Mouse (Mus musculus) heart, postnatal 25 days (tissue): ENCODE measurements around the gene Kel. TPM values are rescaled to one million over a fixed set of nuclear protein-coding genes. Genes with fewer than 3 reads are reported as not detected.

Experiments used
- DNase-seq: peaks from one replicate; pipeline ENCODE4 v3.0.0; 2022; ENCODE audit warnings: low spot score
- intact Hi-C: fragments of 180-260 bp; cut with DNase I; formaldehyde crosslinking; loops from one replicate; pipeline ENCODE4 v1.15.1; 2025
- total RNA-seq, 2 experiments: library from RNA; stranded (reverse); gene quantifications; 2 replicates each; pipeline ENCODE4 v1.2.3; 2021

Gene Kel
- total RNA-seq: under 1 TPM in 1 of 2 experiments, not detected in 1; 0.89 TPM

DNA sequence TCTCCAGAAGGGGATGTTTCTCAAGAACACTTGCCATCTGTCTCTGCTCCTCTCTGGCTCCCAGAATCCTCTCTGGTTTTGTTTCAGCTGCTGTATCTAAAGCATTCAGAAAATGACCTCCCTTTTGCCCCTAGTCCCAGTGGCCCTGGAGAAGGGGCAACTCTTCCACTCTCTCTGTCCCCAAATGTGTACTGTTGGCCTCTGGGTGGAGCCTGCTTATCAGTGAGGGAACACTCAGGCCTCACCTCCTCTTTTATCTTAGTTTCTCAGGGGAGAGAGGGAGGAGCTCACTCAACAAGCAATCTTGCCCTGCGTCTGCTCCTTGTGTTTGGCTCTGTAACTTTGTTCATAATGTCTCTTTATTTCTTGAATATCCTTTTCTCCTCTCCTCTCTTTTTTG lies at the start of gene Kel:
Gene Kel, minus strand, starts transcription at position 217 of the 400 bp plus-strand sequence.
- no peak for DNase-seq
- intact Hi-C loops: no loop called here

DNA sequence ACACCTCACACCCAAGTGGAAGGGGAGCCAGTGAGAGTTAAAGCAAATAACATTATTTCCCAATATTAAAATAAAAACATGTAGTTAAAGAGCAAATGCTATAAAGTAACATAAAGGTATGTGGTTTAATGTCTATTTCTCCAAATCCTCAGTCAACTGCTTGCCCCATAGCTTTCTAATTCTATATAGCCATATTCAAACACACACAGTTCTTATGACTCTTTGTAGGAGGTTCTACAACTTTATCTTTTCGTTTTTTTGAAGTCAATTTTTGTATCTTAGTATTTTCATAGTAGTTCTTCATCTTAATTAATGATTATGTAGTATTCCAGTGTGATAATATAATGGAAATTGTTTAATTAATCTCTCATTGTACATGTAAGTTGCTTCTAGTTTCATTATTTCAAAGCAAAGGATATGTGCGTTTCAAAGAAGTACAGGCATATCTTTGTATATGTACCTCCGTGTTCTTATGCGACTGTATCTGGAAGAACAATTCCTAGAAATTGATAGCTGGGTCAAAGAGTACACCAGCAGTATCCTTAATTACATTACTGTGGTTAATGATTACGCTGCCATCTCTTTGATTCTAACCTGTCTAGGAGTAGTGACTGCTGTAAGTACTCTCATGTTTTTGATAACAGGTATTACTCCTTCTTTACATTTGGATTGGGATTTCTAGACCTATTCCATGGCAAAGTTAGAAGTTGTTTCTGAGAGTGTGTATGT lies 40.7 kb upstream of the Kel start:
- intact Hi-C loops: no loop called here
- DNase-seq: no peak

DNA sequence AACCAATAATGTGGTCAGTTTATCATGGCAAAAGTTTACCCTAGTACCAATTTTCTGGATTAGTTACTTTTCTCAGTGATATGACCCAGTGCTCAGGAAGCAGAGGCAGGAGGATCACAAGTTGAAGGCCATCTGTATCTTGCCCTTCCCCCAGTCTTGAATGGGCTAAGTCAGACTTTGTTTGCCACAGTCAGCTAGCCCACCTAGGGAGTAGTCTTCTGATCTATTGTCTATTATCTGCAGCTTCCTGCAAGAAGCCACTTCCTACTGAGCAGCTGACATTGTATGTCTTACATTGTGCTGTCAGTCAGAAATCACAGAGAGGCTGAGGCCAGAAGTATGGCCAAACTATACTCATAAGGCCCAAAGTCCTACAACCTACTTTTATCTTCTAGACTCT lies 37.0 kb upstream of the Kel start:
- intact Hi-C loops: no loop called here
- no peak for DNase-seq

DNA sequence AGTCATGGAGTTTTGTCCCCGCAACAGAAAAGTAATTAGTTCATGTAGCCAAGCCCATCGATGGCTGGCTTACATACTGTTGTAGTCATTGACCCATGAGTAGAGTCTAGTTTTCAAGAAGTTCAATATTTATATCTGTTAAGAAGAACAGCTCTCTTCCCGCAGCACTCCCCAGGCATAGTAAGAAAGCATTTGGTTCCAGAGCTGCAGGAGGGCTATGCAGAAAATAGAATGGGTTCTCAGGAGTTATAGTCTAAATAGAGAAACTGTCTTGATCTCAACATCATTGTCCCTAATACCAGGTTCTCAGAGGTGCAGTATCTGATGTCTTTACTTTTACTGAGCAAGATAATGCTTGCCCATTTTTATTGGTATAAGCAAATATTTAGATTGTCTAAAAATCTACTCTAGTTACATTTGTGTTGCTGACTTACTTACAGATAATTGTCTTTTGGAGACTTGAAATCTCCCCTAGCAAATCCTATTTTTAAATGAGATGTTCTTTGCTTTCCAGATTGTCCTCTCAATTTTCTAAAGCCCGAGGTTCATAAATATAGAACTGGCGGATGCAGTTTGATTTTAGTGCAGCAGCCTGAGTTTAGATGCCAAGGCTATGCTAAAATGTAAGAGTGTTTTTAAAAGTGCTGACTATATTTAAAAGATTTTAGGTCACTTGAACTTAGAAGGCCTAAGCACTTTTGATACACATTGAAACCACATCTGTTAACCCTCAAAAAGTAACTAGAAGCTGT lies 30.8 kb upstream of the Kel start:
- no peak for DNase-seq
- intact Hi-C loops: no loop called here

DNA sequence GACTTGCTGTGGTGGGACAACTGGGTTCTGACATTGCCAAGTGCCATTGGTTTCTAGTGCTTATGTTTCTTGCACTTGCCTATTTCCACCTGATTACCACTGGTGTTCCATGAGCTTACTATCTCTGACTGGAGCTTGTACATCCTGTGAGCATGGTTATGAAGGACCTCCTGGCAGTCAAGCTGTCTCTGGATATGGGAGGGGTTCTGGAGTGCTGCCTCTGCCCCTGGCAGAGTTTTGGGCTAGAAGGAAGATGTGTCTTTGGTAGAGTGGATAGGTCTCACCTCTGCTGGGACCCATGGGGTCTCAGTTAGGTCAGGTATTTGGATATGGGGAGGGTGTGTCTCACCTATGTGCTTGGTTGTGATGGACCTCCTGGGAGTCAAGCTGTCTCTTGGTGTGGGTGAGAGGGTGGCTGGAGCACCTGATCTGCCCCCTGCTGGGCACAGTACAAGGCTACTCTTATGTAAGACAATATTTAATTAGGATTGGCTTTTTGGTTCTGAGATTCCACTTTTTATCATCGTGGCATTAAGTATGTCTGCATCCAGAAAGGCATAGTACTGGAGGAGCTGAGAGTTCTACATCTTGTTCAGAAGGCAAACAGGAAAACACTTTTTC lies 24.0 kb upstream of the Kel start:
- DNase-seq: no peak
- intact Hi-C loops: no loop called here

DNA sequence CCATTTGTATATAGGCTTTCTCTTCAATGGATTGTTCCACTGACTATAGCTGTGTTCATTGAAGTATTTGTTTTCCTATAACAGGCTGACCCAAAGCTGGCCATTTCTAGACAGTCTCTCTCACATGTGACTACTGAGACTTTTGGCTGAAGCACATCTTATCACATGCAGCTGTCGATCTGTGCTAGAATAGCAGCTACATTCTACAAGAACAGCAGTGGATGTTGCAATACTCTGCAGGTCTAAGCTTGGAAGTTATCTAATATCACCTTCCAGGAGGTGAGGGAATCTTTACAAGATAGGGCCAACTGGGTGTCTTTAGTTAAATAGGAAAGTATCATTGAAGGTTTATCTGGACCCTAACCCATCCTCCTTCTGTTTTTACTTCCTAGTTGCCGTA lies 17.3 kb upstream of the Kel start:
- intact Hi-C loops: no loop called here
- DNase-seq: no peak

DNA sequence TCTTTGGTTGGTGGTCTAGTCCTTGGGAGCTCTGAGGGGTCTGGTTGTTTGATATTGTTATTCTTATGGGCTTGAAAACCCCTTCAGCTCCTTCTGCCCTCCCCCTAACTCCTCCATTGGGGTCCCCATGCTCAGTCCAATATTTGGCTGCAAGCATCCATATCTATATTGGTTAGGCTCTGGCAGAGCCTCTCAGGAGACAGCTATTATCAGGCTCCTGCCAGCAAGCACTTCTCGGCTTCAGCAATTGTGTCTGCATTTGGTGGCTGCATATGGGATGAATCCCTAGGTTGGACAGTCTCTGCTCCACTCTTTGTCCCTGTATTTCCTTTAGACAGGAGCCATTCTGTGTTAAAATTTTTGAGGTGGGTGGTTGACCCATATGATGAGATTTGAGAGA lies 6.1 kb upstream of the Kel start:
- intact Hi-C loops: no loop called here
- no peak for DNase-seq

DNA sequence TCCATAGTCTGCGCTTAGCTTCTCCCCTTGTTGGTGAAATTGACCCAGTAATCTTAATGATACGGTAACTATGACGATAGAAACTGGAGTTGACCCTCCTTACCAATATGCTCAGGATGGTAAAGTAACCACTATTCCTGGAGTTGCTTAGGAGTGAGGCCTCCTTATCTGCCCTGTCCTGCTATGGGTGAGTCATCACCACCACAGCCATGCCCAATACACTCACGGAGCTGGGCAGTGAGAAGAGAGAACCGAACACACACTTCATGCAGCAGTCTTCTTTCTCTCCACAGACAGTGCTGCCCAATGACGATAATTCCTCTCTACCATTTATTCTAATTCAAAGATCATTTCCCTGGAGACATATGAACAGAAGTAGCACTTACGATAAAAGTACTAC lies 2.1 kb upstream of the Kel start:
- DNase-seq: no peak
- intact Hi-C loops: no loop called here

DNA sequence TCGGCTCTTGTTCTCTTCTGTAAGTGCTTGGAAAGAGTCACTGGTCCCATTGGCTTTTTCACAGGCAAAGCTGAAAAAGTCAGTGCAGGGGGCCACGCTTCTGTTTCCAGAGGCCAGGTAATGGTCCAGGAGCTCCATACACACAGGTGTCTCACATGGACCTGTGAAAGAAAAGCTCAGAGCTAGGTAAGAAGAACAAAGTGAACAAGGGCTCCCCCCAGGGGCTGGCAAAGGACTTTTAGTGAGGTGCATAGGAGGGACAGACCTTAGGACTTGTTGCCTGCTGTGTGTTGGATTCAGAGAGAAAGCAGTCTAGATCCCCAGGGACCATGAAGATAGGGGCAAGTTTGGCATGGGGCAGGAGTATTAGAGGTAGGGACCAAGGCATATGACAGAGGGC lies 1.2 kb downstream of the Kel start:
- intact Hi-C loops: no loop called here
- DNase-seq: no peak

DNA sequence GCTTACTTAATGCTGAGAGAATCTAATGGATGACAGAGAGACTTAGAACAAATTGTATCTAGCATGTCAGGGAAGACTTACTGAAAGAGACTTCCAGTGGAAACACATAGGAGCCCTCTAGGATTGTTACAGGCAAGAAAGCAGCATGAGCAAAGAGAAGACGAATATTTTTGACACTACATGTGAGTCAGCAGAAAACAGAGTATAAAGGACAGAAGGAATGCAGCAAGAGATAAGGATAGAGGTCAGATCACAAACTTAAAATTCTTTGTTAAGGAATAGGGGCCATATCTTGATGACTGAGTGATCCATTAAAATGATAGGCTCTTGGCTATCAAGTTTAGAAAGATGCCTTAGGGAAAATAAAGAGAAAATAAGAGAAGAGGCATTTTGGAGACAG lies 2.9 kb downstream of the Kel start:
- intact Hi-C loops: no loop called here
- no peak for DNase-seq

DNA sequence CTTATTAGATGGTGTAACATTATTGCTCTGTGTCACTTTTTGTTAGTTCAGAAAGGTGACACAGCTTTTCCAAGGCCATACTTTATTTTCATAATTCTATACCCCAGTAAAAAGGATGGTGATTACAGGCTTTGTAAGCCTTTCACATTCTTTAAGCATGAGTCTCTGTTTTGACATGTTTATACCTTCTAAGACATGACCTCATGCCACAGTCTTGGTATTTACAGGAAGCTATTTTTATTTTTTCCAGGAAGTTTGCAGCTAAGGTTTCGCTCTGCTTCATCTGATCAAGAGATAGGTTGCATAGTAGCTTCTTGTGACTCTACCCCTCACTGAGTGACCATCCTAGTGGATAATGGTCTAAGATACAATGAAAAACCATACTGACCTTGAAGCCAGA lies 9.7 kb downstream of the Kel start:
- no peak for DNase-seq
- intact Hi-C loops: no loop called here

DNA sequence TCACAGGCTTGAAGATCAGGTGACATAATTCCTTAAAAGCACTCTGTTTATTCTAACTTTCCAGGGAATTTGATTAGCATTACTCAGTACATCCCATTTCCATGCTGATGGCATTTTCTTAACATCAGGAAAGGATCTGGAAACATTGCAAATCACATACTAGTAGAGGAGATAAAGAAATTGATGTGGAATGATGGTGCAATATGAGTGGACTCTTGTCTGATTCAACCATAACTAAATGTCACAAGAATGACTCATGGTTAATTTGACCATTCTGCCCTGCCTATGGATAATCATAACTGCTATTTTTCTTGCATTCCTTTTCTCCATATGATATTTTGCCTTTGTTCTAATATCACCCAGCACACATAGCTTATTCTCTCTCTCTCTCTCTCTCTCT lies 11.9 kb downstream of the Kel start:
- DNase-seq: no peak

DNA sequence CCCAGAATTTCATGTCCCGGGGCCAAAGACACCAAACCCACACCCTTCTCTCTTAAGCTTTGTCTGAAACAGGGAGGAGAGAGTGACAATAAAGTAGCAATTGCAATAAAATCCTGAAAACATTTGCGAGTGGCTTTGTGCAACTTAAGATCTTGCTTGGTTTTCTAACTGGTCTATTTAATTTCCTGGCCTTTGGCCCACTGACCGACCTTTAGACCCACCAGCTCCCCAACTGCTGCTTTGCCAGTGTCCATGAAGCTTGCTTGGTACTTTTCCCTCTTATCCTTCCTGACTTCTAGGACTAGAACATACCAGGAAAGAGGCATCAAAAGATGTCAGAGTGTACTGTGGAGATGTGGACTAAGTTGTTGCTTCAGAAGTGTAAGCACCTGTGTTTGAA lies 18.5 kb downstream of the Kel start:
- DNase-seq: no peak
- intact Hi-C loops: no loop called here

More for the DNA sequence above, 11.9 kb downstream of the Kel start:
- intact Hi-C loops: no loop called here

DNA sequence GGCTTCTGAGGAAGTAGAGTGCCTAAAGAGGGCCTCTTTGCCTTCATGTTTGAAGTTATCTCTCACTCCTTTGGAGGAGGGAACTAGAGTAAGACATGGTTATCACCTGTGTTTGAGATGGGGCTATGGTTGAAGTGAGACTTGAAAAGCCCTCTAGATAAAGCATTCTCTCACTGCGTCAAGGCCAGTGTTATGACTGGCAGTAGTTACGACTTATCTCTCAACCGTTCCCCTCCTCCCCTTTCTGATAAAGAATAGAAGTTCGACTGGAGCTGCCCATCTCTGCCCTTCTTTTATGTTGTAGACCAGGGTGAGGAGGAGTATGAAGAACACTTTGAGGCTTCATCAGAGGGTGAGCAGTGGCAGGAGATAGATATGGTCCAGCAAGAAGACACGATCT lies 19.2 kb downstream of the Kel start:
- no peak for DNase-seq
- intact Hi-C loops: no loop called here

DNA sequence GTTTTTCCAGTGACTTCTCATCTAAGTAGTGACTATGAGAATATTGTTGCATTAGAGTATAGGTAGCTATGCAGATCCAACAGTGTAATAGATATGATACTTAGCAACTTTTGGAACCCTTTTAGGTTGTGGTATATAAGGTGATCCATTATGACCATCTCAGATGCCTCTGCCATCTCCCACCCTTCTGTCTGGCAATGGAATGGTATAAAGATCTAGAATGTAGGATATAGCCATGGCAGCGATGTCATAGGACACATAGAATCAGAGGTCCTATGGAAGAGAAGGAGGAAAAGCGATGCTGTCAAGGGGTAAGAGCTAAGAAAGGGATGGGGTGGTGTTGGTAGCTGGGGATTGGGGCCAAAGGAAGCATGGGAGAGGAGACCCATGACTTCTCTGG lies 20.0 kb downstream of the Kel start, which contains the start of gene Llcfc1:
Gene Llcfc1, plus strand, starts transcription at position 301 of the 400 bp plus-strand sequence.
- no peak for DNase-seq
- intact Hi-C loops: no loop called here

DNA sequence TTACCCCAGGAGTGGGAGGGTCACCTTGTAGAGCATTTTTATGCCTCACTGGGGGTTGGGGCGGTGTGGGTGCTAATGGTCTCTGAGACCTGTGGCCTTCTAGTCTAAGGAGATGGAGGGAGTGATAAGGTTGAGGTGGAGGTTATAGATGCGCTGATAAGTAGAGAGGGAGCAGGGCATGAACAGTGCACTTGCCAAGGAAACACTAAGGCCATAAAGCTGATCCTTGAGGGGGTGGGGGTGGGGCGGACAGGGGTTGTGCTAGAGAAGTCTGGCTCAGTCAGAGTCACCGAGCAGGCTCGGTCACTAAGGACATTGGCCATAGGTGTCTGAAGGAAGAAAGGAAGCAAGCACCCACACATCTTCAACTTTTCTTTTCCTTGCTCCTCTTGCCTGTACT lies 22.5 kb downstream of the Kel start:
- DNase-seq: no peak
- intact Hi-C loops: no loop called here

DNA sequence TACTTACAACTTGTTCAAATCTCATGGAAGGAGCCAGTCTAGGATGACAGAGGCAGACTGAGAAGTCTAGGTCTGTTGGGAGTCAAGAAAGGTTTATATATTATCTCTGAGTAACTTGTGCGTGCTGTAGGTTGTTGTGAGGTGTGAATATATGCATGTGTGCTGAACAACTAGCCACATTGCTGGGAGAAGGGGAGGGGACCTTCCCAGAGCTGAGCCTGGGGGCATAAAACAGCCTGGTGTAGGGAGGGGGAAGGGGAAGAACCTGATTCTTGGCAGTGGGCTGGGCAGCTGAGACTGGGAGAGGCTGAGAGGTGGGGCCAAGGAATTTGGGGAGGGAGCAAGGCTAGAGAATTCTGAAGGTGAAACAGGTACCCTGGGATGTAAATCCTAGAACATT lies 23.5 kb downstream of the Kel start, which contains the start of gene Trpv5:
Gene Trpv5, minus strand, starts transcription at position 101 of the 400 bp plus-strand sequence.
- intact Hi-C loops: no loop called here
- DNase-seq: no peak

DNA sequence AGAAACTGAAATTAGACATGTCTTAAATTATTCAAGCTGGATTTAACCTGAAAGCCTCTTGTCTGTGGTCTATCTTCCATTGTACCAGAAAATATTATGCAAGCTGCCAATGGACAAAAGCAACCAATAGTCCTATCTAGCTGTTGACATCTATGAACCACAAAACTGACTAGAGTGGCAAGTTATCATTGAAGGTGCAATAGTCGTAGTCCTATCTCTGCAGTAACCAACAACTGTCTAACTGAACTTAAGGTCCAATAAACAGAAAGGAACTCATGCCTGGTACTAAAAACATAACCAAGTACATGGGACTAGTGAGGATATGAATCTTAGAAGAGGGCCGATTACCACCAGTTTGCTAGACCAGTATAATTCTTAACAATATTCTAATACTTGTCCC lies 27.6 kb downstream of the Kel start:
- no peak for DNase-seq
- intact Hi-C loops: no loop called here

DNA sequence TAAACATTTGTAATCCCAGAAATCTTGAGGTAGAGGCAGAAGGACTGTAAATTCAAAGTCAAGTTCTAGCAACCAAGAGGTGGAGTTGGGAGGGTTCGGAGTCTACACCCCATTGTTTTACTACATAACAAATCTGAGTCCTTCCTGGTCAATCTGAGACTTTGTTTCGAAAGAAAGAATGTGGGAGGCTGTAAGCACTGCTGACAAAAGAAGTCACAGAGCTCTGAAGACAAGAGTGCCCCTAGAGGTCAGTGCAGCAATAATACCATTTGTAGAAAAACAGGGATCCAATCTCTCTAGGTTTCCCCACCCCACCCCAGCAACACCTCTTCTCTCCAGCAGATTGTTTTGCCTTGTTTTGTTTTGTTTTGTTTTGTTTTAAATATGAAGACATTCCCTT lies 41.8 kb downstream of the Kel start:
- no peak for DNase-seq
- intact Hi-C loops: no loop called here

DNA sequence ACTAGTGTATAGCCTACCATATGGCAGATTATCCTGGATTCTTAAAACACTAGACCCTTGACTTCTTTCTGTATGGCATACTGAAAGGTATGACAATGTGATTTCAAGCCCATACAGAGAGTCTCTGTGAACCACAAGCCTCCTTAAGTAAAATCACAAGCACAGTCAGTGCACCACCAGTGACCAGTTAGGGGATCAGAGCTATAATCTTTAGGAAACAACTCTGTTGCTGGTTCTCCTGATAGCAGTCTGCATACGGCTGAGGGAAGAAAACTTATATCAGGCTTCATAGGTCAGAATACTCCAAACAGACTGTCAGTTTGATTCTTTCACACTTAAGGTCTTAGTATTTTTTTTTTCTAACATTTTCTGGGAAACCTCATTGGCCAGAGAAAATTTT lies 45.7 kb downstream of the Kel start:
- intact Hi-C loops: no loop called here
- no peak for DNase-seq

DNA sequence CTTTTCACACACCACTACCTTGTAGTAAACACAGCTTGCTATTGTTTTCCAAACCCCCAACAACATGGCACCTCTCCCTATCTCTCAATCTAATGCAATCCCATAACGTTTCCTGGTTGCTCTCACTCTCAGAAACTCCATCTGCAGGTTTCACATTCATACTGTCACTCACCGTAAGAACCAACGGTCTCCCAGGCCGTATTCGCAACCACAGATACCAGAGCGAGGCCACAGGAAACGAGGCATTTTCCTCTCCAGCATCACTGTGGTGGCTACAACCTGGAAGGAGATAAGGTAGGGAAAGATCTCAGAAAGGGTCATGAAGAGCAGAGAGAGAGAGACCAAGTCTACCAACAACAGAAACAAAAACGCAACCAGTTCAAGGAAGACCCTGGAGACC lies 49.5 kb downstream of the Kel start:
- intact Hi-C loops: no loop called here
- DNase-seq: no peak
